In the genomic region with DNA sequence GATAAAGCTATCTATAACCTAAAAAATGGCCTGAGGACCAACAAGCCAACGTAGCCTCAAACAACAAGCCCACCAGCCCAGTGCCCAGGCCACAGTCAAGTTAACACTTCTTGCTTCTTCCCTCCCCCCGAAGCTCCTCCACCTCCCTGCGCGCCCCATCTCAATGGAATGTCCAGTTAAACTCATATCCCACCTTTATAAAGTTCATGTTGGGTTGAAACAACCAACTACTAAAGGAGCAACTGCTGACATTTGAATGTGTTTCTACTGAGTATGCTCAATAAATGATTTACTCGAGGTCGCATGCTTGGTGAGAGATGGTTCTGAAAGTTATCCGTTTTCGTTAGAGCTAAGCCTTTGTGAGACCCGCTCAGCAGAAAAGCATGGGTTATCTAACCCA, we compare ENCODE assay signal across 11 mouse cellular contexts. TPM values are rescaled to one million over a fixed set of nuclear protein-coding genes. Genes with fewer than 3 reads are reported as not detected.
DNase-seq lines count a peak whose midpoint lies in the region; ATAC-seq and TF ChIP-seq lines count a peak whose summit lies in the region.
"Had no signal": no experiment of that assay in that cellular context is flagged by ENCODE, and none has a peak within 500 bp of the region (broad histone marks: within the 10 kb centered on the region; RNA-seq: fewer than 3 reads in every experiment).

No protein-coding gene starts in this region.

- peak overlapping the region; percentile 87 for H3K4me2 ChIP-seq in stomach, embryonic 14.5 days (replicated peaks; ENCODE audit: low read depth, low read length)
- no peak overlapping the region for H3K4me2 ChIP-seq in stomach, postnatal 0 days (replicated peaks; ENCODE audit: low read depth)
- peak overlapping the region; percentile 69 for H3K4me2 ChIP-seq in intestine, embryonic 16.5 days (ENCODE audit: low read depth, low read length)
- H3K4me2 ChIP-seq in liver, embryonic 13.5 days = peak overlapping the region; percentile 99

- intact Hi-C loops in left cerebral cortex, postnatal 36 days (cut with DNase I) = no loop called here
- intact Hi-C loops in left cerebral cortex, adult 2 months (cut with DNase I) = no loop called here

- no peaks in the 10 kb centered on the region for H3K4me1 ChIP-seq in stomach, embryonic 14.5 days (ENCODE audit: control insufficient read depth, insufficient read depth, low read length)
- H3K4me1 ChIP-seq in stomach, postnatal 0 days (replicated peaks; ENCODE audit: control insufficient read depth, insufficient read depth) = no peaks in the 10 kb centered on the region
- peaks cover 7% of the 10 kb centered on the region; the same call in 1 of the 2 replicates for H3K4me1 ChIP-seq in intestine, embryonic 16.5 days (ENCODE audit: control insufficient read depth, insufficient read depth, low read length)
- H3K4me1 ChIP-seq in liver, embryonic 13.5 days (replicated peaks) = peaks cover 31% of the 10 kb centered on the region

- ATAC-seq in stomach, embryonic 14.5 days (ENCODE audit: insufficient number of reproducible peaks, insufficient read depth, low FRiP score, low read depth) = no peak
- ATAC-seq in stomach, postnatal 0 days (ENCODE audit: low FRiP score, low TSS enrichment) = no peak
- ATAC-seq in intestine, embryonic 16.5 days = no peak
- ATAC-seq in liver, embryonic 13.5 days (ENCODE audit: low read depth) = no peak

- no peak for DNase-seq in stomach, postnatal 0 days (ENCODE audit: low spot score)
- DNase-seq in liver, embryonic 13.5 days = no peak
- no peak for DNase-seq in spleen, postnatal 36 days (ENCODE audit: low spot score in 2 of 2)
- DNase-seq in thymus, postnatal 25 days = no peak
- DNase-seq in left cerebral cortex, postnatal 36 days (ENCODE audit: low spot score in 2 of 2) = no peak
- no peak for DNase-seq in left cerebral cortex, adult 2 months (ENCODE audit: extremely low spot score in 1 of 2, low spot score in 2 of 2)
- DNase-seq: gastrocnemius, postnatal 36 days had no signal

- H3K9ac ChIP-seq in stomach, embryonic 14.5 days (replicated peaks; ENCODE audit: low read depth, low read length) = no peak overlapping the region
- no peak overlapping the region for H3K9ac ChIP-seq in stomach, postnatal 0 days (ENCODE audit: low read length)
- no peak overlapping the region for H3K9ac ChIP-seq in intestine, embryonic 16.5 days (ENCODE audit: low read depth, low read length)
- no peak overlapping the region for H3K9ac ChIP-seq in liver, embryonic 13.5 days

- H3K27ac ChIP-seq in stomach, embryonic 14.5 days (ENCODE audit: low read length) = no peak overlapping the region
- H3K27ac ChIP-seq in stomach, postnatal 0 days (replicated peaks) = no peak overlapping the region
- no peak overlapping the region for H3K27ac ChIP-seq in intestine, embryonic 16.5 days (ENCODE audit: low read length)
- no peak overlapping the region for H3K27ac ChIP-seq in liver, embryonic 13.5 days
- H3K27ac ChIP-seq in left cerebral cortex, adult 2 months = no peak overlapping the region

- no peaks in the 10 kb centered on the region for H3K36me3 ChIP-seq in stomach, embryonic 14.5 days (ENCODE audit: control insufficient read depth, insufficient read depth, low read length)
- no peaks in the 10 kb centered on the region for H3K36me3 ChIP-seq in stomach, postnatal 0 days (ENCODE audit: control insufficient read depth, insufficient read depth, low read length)
- H3K36me3 ChIP-seq in intestine, embryonic 16.5 days (ENCODE audit: control insufficient read depth, insufficient read depth, low read length) = no peaks in the 10 kb centered on the region
- H3K36me3 ChIP-seq in liver, embryonic 13.5 days = no peaks in the 10 kb centered on the region

- WGBS in stomach, embryonic 14.5 days = 66% methylated on average over 9 of the region's 9 CpGs
- WGBS in stomach, postnatal 0 days = 65% methylated on average over 9 of the region's 9 CpGs
- 57% methylated on average over 9 of the region's 9 CpGs for WGBS in intestine, embryonic 16.5 days
- WGBS in liver, embryonic 13.5 days (ENCODE audit: insufficient replicate concordance) = 83% methylated on average over 9 of the region's 9 CpGs

- H3K4me3 ChIP-seq in stomach, embryonic 14.5 days (ENCODE audit: low read depth, low read length) = no peak overlapping the region
- H3K4me3 ChIP-seq in stomach, postnatal 0 days (ENCODE audit: low read depth, low read length) = no peak overlapping the region
- peak overlapping the region; percentile 69 for H3K4me3 ChIP-seq in intestine, embryonic 16.5 days (ENCODE audit: low read length)
- H3K4me3 ChIP-seq in liver, embryonic 13.5 days (replicated peaks) = peak overlapping the region; percentile 84; the same call in 1 of the 2 replicates
- H3K4me3 ChIP-seq in left cerebral cortex, adult 2 months = no peak overlapping the region

- H3K27me3 ChIP-seq in stomach, embryonic 14.5 days (ENCODE audit: control insufficient read depth, insufficient read depth, low read length) = no peaks in the 10 kb centered on the region
- H3K27me3 ChIP-seq in stomach, postnatal 0 days (ENCODE audit: control insufficient read depth, insufficient read depth, low read length) = no peaks in the 10 kb centered on the region
- no peaks in the 10 kb centered on the region for H3K27me3 ChIP-seq in intestine, embryonic 16.5 days (replicated peaks; ENCODE audit: control insufficient read depth, insufficient read depth, low read length)
- H3K27me3 ChIP-seq in liver, embryonic 13.5 days = no peaks in the 10 kb centered on the region

- no peak for TF ChIP-seq CTCF in stomach, postnatal 0 days (IDR thresholded peaks at IDR 0.05; ENCODE audit: low read depth)
- no peak for TF ChIP-seq CTCF in left cerebral cortex, adult 2 months (IDR thresholded peaks at IDR 0.05)

- H3K9me3 ChIP-seq in stomach, embryonic 14.5 days (ENCODE audit: control insufficient read depth, low read depth, low read length) = no peaks in the 10 kb centered on the region
- no peaks in the 10 kb centered on the region for H3K9me3 ChIP-seq in stomach, postnatal 0 days (ENCODE audit: control insufficient read depth, low read length)
- peaks cover 3% of the 10 kb centered on the region; the same call in 1 of the 2 replicates for H3K9me3 ChIP-seq in intestine, embryonic 16.5 days (ENCODE audit: control insufficient read depth, low read length)
- H3K9me3 ChIP-seq in liver, embryonic 13.5 days (replicated peaks) = no peaks in the 10 kb centered on the region

- no peak for TF ChIP-seq EP300 in stomach, postnatal 0 days (optimal IDR thresholded peaks at IDR 0.05)

RNA-seq across cellular contexts. Expression of a gene that starts 2.2 kb away (rescaled TPM):
- 22.2 and 24.7 TPM in 2 replicates for polyA plus RNA-seq in stomach, embryonic 14.5 days (2014; fragmentation: Nextera tagmentation; extraction: Ambion mirVana)
- polyA plus RNA-seq in stomach, postnatal 0 days (2015; fragmentation: Nextera tagmentation; extraction: Ambion mirVana) = 13.5 and 14.4 TPM in 2 replicates
- 32.8 and 34.4 TPM in 2 replicates for polyA plus RNA-seq in intestine, embryonic 16.5 days (2015; fragmentation: Nextera tagmentation; extraction: Ambion mirVana)
- polyA plus RNA-seq in liver, embryonic 13.5 days (2015; fragmentation: Nextera tagmentation; extraction: Ambion mirVana) = 9.8 and 11.0 TPM in 2 replicates
- 10 to 100 TPM; 41.7 to 50.6 TPM for total RNA-seq in left cerebral cortex, postnatal 36 days (2021)
- 10 to 100 TPM; 42.6 to 47.3 TPM for total RNA-seq in left cerebral cortex, adult 2 months (2021)

RNA-seq across cellular contexts. Expression of a gene that starts 24.0 kb away (rescaled TPM):
- polyA plus RNA-seq in stomach, embryonic 14.5 days (2014; fragmentation: Nextera tagmentation; extraction: Ambion mirVana) = not detected in 2 replicates
- not detected in 2 replicates for polyA plus RNA-seq in stomach, postnatal 0 days (2015; fragmentation: Nextera tagmentation; extraction: Ambion mirVana)
- polyA plus RNA-seq in intestine, embryonic 16.5 days (2015; fragmentation: Nextera tagmentation; extraction: Ambion mirVana) = not detected in 2 replicates
- not detected in 2 replicates for polyA plus RNA-seq in liver, embryonic 13.5 days (2015; fragmentation: Nextera tagmentation; extraction: Ambion mirVana)
- not detected for total RNA-seq in left cerebral cortex, postnatal 36 days (2021)
- not detected for total RNA-seq in left cerebral cortex, adult 2 months (2021)
- total RNA-seq: gastrocnemius, postnatal 36 days; monocyte, adult 5-6 weeks had no signal
- polyA plus RNA-seq: testis, adult 2 months had no signal

RNA-seq across cellular contexts. Expression of a gene that starts 37.7 kb away (rescaled TPM):
- polyA plus RNA-seq in stomach, embryonic 14.5 days (2014; fragmentation: Nextera tagmentation; extraction: Ambion mirVana) = not detected in 2 replicates
- polyA plus RNA-seq in stomach, postnatal 0 days (2015; fragmentation: Nextera tagmentation; extraction: Ambion mirVana) = 0.08 and 0.10 TPM in 2 replicates
- not detected in 2 replicates for polyA plus RNA-seq in intestine, embryonic 16.5 days (2015; fragmentation: Nextera tagmentation; extraction: Ambion mirVana)
- polyA plus RNA-seq in liver, embryonic 13.5 days (2015; fragmentation: Nextera tagmentation; extraction: Ambion mirVana) = 0.03 TPM in 1 of 2 replicates, not detected in the other
- total RNA-seq in left cerebral cortex, postnatal 36 days (2021) = under 1 TPM; 0.12 to 0.27 TPM
- total RNA-seq in left cerebral cortex, adult 2 months (2021) = under 1 TPM; 0.12 to 0.29 TPM
- total RNA-seq: monocyte, adult 5-6 weeks had no signal

RNA-seq across cellular contexts. Expression of a gene that starts 51.7 kb away (rescaled TPM):
- 0.20 and 0.34 TPM in 2 replicates for polyA plus RNA-seq in stomach, embryonic 14.5 days (2014; fragmentation: Nextera tagmentation; extraction: Ambion mirVana)
- polyA plus RNA-seq in stomach, postnatal 0 days (2015; fragmentation: Nextera tagmentation; extraction: Ambion mirVana) = 0.02 TPM in 1 of 2 replicates, not detected in the other
- 9.4 and 10.2 TPM in 2 replicates for polyA plus RNA-seq in intestine, embryonic 16.5 days (2015; fragmentation: Nextera tagmentation; extraction: Ambion mirVana)
- polyA plus RNA-seq in liver, embryonic 13.5 days (2015; fragmentation: Nextera tagmentation; extraction: Ambion mirVana) = 0.07 TPM in 1 of 2 replicates, not detected in the other
- total RNA-seq in left cerebral cortex, postnatal 36 days (2021) = under 1 TPM; 0.15 to 0.25 TPM
- under 1 TPM in 1 of 2 experiments, not detected in 1; 0.23 TPM for total RNA-seq in left cerebral cortex, adult 2 months (2021)
- total RNA-seq: monocyte, adult 5-6 weeks had no signal

Comparison
In these comparisons a context has a peak if more than half of its experiments do, and no peak if none do; other contexts are left out.
1. H3K4me3 ChIP-seq: peak in intestine, embryonic 16.5 days (single experiment) and liver, embryonic 13.5 days (single experiment); none in stomach, embryonic 14.5 days (single experiment), stomach, postnatal 0 days (single experiment) and left cerebral cortex, adult 2 months (single experiment).